Mouse (Mus musculus) embryonic facial prominence, embryonic 15.5 days (tissue): ENCODE data around the gene Plekhh2. TPM values are rescaled to one million over a fixed set of nuclear protein-coding genes. Genes with fewer than 3 reads are reported as not detected.

Experiments
- ATAC-seq: fragments of 200-750 bp; cut with Nextera tagmentation; 2 replicates; pipeline ENCODE4 v1.8.0; 2017; ENCODE audit warnings: low read depth, moderate TSS enrichment; ENCODE audit not compliant: insufficient number of reproducible peaks, low FRiP score, low TSS enrichment
- H3K27ac ChIP-seq: fragments of 300-500 bp; sonication (generic); replicated peaks from 2 replicates; pipeline ENCODE4 v1.5.1; 2015; ENCODE audit warnings: mild to moderate bottlenecking, inconsistent platforms
- H3K27me3 ChIP-seq: fragments of 300-500 bp; sonication (generic); 2 replicates; pipeline ENCODE4 v1.6.1; 2015; ENCODE audit warnings: inconsistent platforms
- H3K36me3 ChIP-seq: fragments of 300-500 bp; sonication (generic); 2 replicates; pipeline ENCODE4 v1.6.1; 2015; ENCODE audit warnings: mild to moderate bottlenecking, inconsistent platforms
- H3K4me1 ChIP-seq: fragments of 300-500 bp; sonication (generic); 2 replicates; pipeline ENCODE4 v1.6.1; 2015; ENCODE audit warnings: inconsistent platforms
- H3K4me2 ChIP-seq: fragments of 300-500 bp; sonication (generic); replicated peaks from 2 replicates; pipeline ENCODE4 v1.6.1; 2015; ENCODE audit warnings: mild to moderate bottlenecking, inconsistent platforms
- H3K4me3 ChIP-seq: fragments of 300-500 bp; sonication (generic); replicated peaks from 2 replicates; pipeline ENCODE4 v1.5.1; 2015; ENCODE audit warnings: mild to moderate bottlenecking, inconsistent platforms
- H3K9ac ChIP-seq: fragments of 300-500 bp; sonication (generic); 2 replicates; pipeline ENCODE4 v1.6.1; 2015; ENCODE audit warnings: inconsistent platforms
- H3K9me3 ChIP-seq: fragments of 300-500 bp; sonication (generic); replicated peaks from 2 replicates; pipeline ENCODE4 v1.6.1; 2016; ENCODE audit warnings: inconsistent platforms
- WGBS: fragments of 180-500 bp; shearing (Covaris S2); methylation state at CpG from one replicate; pipeline ENCODE4 v1.1.7; 2015; 5-methylcytosine and 5-hydroxymethylcytosine counted together
- polyA plus RNA-seq: library from polyadenylated mRNA; unstranded; fragments of >200 nt; fragmentation: Nextera tagmentation; extraction: Ambion mirVana; gene quantifications from 2 replicates; pipeline ENCODE4 v1.2.1, GENCODE M21; 2015

Plekhh2 gene
- polyA plus RNA-seq, 1 experiment from 2014 or later = 8.9 TPM

GRCm38 (mm10) chr17:84645894-84646293 lies 134.2 kb downstream of the Plekhh2 start:
- Histone ChIP-seq H3K27me3 (no peaks in the 10 kb centered on the region), H3K4me2 (no peak overlapping the region), H3K36me3 (peaks cover 8% of the 10 kb centered on the region; the same call in 1 of the 2 replicates), H3K4me1 (0 out of 2 replicates have a peak, but pooled peaks cover 8% of the 10 kb centered on the region), H3K4me3 (no peak overlapping the region), H3K9me3 (no peaks in the 10 kb centered on the region), H3K9ac (no peak overlapping the region), H3K27ac (no peak overlapping the region)
- 19% methylated on average over 4 of the region's 7 CpGs for WGBS
- ATAC-seq = no peak

DNA sequence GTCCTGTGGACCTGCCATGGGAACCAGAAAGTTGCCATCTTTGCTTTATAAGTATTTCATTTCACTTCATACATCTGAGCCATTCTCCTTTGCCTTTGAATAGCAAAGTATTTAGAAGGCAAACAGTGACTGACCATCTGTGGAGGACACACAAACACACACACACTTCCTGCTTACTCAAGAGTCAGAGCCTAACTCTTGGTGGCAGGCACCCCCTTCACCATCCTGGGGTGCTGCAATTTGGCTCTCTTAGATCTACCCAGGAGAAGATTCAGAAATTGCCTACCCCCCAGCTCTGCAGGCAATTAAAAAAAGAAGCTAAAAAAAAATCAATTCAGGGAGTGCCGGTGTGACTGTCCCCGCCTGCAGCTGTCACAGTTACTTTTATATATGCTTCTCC lies 134.8 kb downstream of the Plekhh2 start:
- Histone ChIP-seq H3K9me3 (no peaks in the 10 kb centered on the region), H3K4me3 (no peak overlapping the region), H3K9ac (no peak overlapping the region), H3K27me3 (no peaks in the 10 kb centered on the region), H3K27ac (no peak overlapping the region), H3K36me3 (peaks cover 8% of the 10 kb centered on the region; the same call in 1 of the 2 replicates), H3K4me1 (0 out of 2 replicates have a peak, but pooled peaks cover 8% of the 10 kb centered on the region), H3K4me2 (no peak overlapping the region)
- 54% methylated on average over 2 of the region's 2 CpGs for WGBS
- ATAC-seq = no peak

GRCm38 (mm10) chr17:84647630-84648029 lies 135.9 kb downstream of the Plekhh2 start:
- Histone ChIP-seq H3K36me3 (peaks cover 8% of the 10 kb centered on the region; the same call in 1 of the 2 replicates), H3K27me3 (no peaks in the 10 kb centered on the region), H3K4me3 (no peak overlapping the region), H3K9ac (no peak overlapping the region), H3K4me1 (0 out of 2 replicates have a peak, but pooled peaks cover 8% of the 10 kb centered on the region), H3K9me3 (no peaks in the 10 kb centered on the region), H3K27ac (no peak overlapping the region), H3K4me2 (no peak overlapping the region)
- ATAC-seq = no peak
- WGBS = 87% methylated on average over 4 of the region's 4 CpGs

- H3K27ac ChIP-seq = no peak overlapping the region
- H3K4me1 ChIP-seq = 0 out of 2 replicates have a peak, but pooled peaks cover 8% of the 10 kb centered on the region
- H3K4me2 ChIP-seq = no peak overlapping the region
- no peak overlapping the region for H3K9ac ChIP-seq
- no peak overlapping the region for H3K4me3 ChIP-seq
- WGBS = 88% methylated on average over 9 of the region's 9 CpGs
- ATAC-seq = no peak
- no peaks in the 10 kb centered on the region for H3K27me3 ChIP-seq
- H3K9me3 ChIP-seq = no peaks in the 10 kb centered on the region
- peaks cover 12% of the 10 kb centered on the region; the same call in 1 of the 2 replicates for H3K36me3 ChIP-seq
These were observed 138.8 kb downstream of the Plekhh2 start for GRCm38 (mm10) chr17:84650302-84651017.

DNA sequence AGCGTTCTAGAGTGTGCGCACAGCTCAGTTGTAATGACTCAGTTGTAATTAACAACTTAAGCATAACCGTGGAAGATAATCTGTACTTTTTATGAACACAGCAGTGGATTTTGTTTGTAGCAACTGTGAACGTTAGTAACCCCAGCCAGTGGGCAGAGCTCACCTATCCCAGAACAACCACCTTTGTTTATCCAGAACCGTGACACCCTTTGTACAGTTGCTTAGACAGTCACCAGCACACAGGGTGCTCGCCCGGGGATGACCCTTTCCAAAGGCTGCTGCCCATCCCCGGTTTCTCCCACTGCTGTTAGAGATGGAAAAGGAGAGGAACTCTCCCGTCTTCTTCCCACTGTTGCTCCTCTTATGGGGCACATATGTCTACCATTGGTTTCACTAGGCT lies 141.8 kb downstream of the Plekhh2 start:
- 90% methylated on average over 9 of the region's 9 CpGs for WGBS
- no peaks in the 10 kb centered on the region for H3K27me3 ChIP-seq
- H3K4me3 ChIP-seq = no peak overlapping the region
- H3K9ac ChIP-seq = no peak overlapping the region
- no peaks in the 10 kb centered on the region for H3K9me3 ChIP-seq
- H3K27ac ChIP-seq = no peak overlapping the region
- H3K4me2 ChIP-seq = no peak overlapping the region
- ATAC-seq = no peak
- peaks cover 5% of the 10 kb centered on the region; the same call in 1 of the 2 replicates for H3K4me1 ChIP-seq
- peaks cover 12% of the 10 kb centered on the region; the same call in 1 of the 2 replicates for H3K36me3 ChIP-seq

GRCm38 (mm10) chr17:84656205-84656604 lies 144.5 kb downstream of the Plekhh2 start:
- Histone ChIP-seq H3K27me3 (no peaks in the 10 kb centered on the region), H3K4me2 (no peak overlapping the region), H3K9ac (no peak overlapping the region), H3K36me3 (peaks cover 3% of the 10 kb centered on the region; the same call in 1 of the 2 replicates), H3K27ac (no peak overlapping the region), H3K9me3 (no peaks in the 10 kb centered on the region), H3K4me3 (no peak overlapping the region), H3K4me1 (peaks cover 5% of the 10 kb centered on the region; the same call in 1 of the 2 replicates)
- ATAC-seq = no peak
- WGBS = 67% methylated on average over 5 of the region's 5 CpGs

GRCm38 (mm10) chr17:84656653-84657421 lies 145.1 kb downstream of the Plekhh2 start:
- no peak for ATAC-seq
- WGBS = 71% methylated on average over 18 of the region's 19 CpGs
- no peak overlapping the region for H3K27ac ChIP-seq
- H3K4me2 ChIP-seq = no peak overlapping the region
- peaks cover 5% of the 10 kb centered on the region; the same call in 1 of the 2 replicates for H3K4me1 ChIP-seq
- no peaks in the 10 kb centered on the region for H3K9me3 ChIP-seq
- H3K4me3 ChIP-seq = no peak overlapping the region
- no peaks in the 10 kb centered on the region for H3K27me3 ChIP-seq
- H3K36me3 ChIP-seq = peaks cover 3% of the 10 kb centered on the region; the same call in 1 of the 2 replicates
- no peak overlapping the region for H3K9ac ChIP-seq

DNA sequence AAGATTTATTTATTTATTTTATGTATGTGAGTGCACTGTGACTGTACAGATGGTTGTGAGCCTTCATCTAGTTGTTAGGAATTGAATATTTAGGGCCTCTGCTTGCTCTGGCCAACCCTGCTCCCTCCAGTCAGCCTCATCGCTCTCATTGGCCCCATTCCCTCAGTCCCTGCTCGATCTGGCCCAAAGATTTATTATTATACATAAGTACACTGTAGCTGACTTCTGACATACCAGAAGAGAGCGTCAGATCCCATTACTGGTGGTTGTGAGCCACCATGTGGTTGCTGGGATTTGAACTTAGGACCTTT lies 145.7 kb downstream of the Plekhh2 start:
- WGBS = 51% methylated on average over 3 of the region's 3 CpGs
- H3K36me3 ChIP-seq = peaks cover 3% of the 10 kb centered on the region; the same call in 1 of the 2 replicates
- no peak overlapping the region for H3K4me3 ChIP-seq
- no peak overlapping the region for H3K27ac ChIP-seq
- no peak overlapping the region for H3K9ac ChIP-seq
- no peak for ATAC-seq
- H3K4me1 ChIP-seq = peaks cover 5% of the 10 kb centered on the region; the same call in 1 of the 2 replicates
- no peak overlapping the region for H3K4me2 ChIP-seq
- no peaks in the 10 kb centered on the region for H3K9me3 ChIP-seq
- H3K27me3 ChIP-seq = no peaks in the 10 kb centered on the region

GRCm38 (mm10) chr17:84657782-84658181 lies 146.1 kb downstream of the Plekhh2 start:
- H3K27me3 ChIP-seq = no peaks in the 10 kb centered on the region
- WGBS = 42% methylated on average over 7 of the region's 7 CpGs
- no peaks in the 10 kb centered on the region for H3K9me3 ChIP-seq
- peaks cover 3% of the 10 kb centered on the region; the same call in 1 of the 2 replicates for H3K36me3 ChIP-seq
- no peak overlapping the region for H3K9ac ChIP-seq
- no peak overlapping the region for H3K4me3 ChIP-seq
- no peak for ATAC-seq
- H3K4me1 ChIP-seq = peaks cover 5% of the 10 kb centered on the region; the same call in 1 of the 2 replicates
- H3K4me2 ChIP-seq = no peak overlapping the region
- no peak overlapping the region for H3K27ac ChIP-seq

GRCm38 (mm10) chr17:84658195-84658594 lies 146.5 kb downstream of the Plekhh2 start:
- no peak overlapping the region for H3K4me3 ChIP-seq
- no peaks in the 10 kb centered on the region for H3K9me3 ChIP-seq
- ATAC-seq = no peak
- H3K4me1 ChIP-seq = peaks cover 5% of the 10 kb centered on the region; the same call in 1 of the 2 replicates
- no peak overlapping the region for H3K27ac ChIP-seq
- peaks cover 3% of the 10 kb centered on the region; the same call in 1 of the 2 replicates for H3K36me3 ChIP-seq
- no peak overlapping the region for H3K9ac ChIP-seq
- no peaks in the 10 kb centered on the region for H3K27me3 ChIP-seq
- 33% methylated on average over 5 of the region's 5 CpGs for WGBS
- no peak overlapping the region for H3K4me2 ChIP-seq

- no peak overlapping the region for H3K4me3 ChIP-seq
- ATAC-seq = no peak
These were observed 147.3 kb downstream of the Plekhh2 start for GRCm38 (mm10) chr17:84658951-84659350.

More at GRCm38 (mm10) chr17:84658951-84659350, 147.3 kb downstream of the Plekhh2 start:
- H3K4me1 ChIP-seq = peaks cover 5% of the 10 kb centered on the region; the same call in 1 of the 2 replicates
- peaks cover 3% of the 10 kb centered on the region; the same call in 1 of the 2 replicates for H3K36me3 ChIP-seq
- H3K4me2 ChIP-seq = no peak overlapping the region
- no peaks in the 10 kb centered on the region for H3K27me3 ChIP-seq
- no peaks in the 10 kb centered on the region for H3K9me3 ChIP-seq
- H3K9ac ChIP-seq = no peak overlapping the region
- 78% methylated on average over 8 of the region's 8 CpGs for WGBS
- H3K27ac ChIP-seq = no peak overlapping the region
